Mouse (Mus musculus): ENCODE results near the gene Mfsd13b.
"Not testable (repeated sequence)": the region's sequence is repeated elsewhere in the genome, so short reads cannot be mapped to it uniquely, and the experiment has no call there.

GRCm38 (mm10) chr7:120972471-120972870, 9.8 kb upstream of the Mfsd13b start:
- not testable (repeated sequence) for TF ChIP-seq POLR2A (IDR thresholded peaks at IDR 0.05; ENCODE audit: borderline replicate concordance, control insufficient read depth, low read depth, low read length); CTCF (IDR thresholded peaks at IDR 0.05; ENCODE audit: control insufficient read depth, insufficient read depth, low read length)

Data from bone marrow, adult 2 months (tissue).